Mouse (Mus musculus) ES-E14 (cell line): ENCODE measurements at regions not wholly inside any gene's neighbourhood (a gene's known extent, or its start where the extent isn't known, plus 50 kb on each side); places are given as distances from the start of the nearest gene placed in this dataset.

Experiments
- DNase-seq: peaks from one replicate; pipeline ENCODE4 v3.0.0-alpha.2; 2013; ENCODE audit warnings: low read depth, low spot score
- H3K27ac ChIP-seq: 2 replicates; pipeline ENCODE4 v1.5.1; 2012; ENCODE audit warnings: low read depth, mild to moderate bottlenecking, low read length, moderate library complexity, mixed read lengths; ENCODE audit not compliant: poor library complexity, insufficient read depth, severe bottlenecking
- H3K36me3 ChIP-seq: 2 replicates; pipeline ENCODE4 v1.6.1; 2012; ENCODE audit warnings: mild to moderate bottlenecking, low read length, moderate library complexity, mixed read lengths; ENCODE audit not compliant: control insufficient read depth, poor library complexity, insufficient read depth, severe bottlenecking
- H3K4me1 ChIP-seq, 2 experiments: fragments of 150-350 bp in 1 of 2; sonication (generic) in 1 of 2; 2 replicates each; pipeline ENCODE4 v1.6.1; 2012; ENCODE audit warnings: low read length in 2 of 2, mild to moderate bottlenecking in 1 of 2, mixed read lengths in 1 of 2; ENCODE audit not compliant: control insufficient read depth in 2 of 2, insufficient read depth in 2 of 2, poor library complexity in 1 of 2
- H3K4me3 ChIP-seq, 2 experiments: fragments of 150-350 bp in 1 of 2; sonication (generic) in 1 of 2; 2 replicates each; pipeline ENCODE4 v1.5.1; 2012; ENCODE audit warnings: low read length in 2 of 2, low read depth in 1 of 2, mild to moderate bottlenecking in 1 of 2, mixed read lengths in 1 of 2; ENCODE audit not compliant: insufficient read depth in 1 of 2, poor library complexity in 1 of 2, severe bottlenecking in 1 of 2
- H3K9ac ChIP-seq: 2 replicates; pipeline ENCODE4 v1.6.1; 2012; ENCODE audit warnings: low read depth, mild to moderate bottlenecking, low read length, mixed read lengths; ENCODE audit not compliant: poor library complexity, insufficient read depth, severe bottlenecking
- H3K9me3 ChIP-seq: fragments of 150-350 bp; sonication (generic); 2 replicates; pipeline ENCODE4 v1.6.1; 2012; ENCODE audit warnings: low read depth, mild to moderate bottlenecking, low read length; ENCODE audit not compliant: control insufficient read depth, insufficient read depth
- CHD2 ChIP-seq: IDR thresholded peaks from 2 replicates; pipeline ENCODE4 v1.6.1; 2014; ENCODE audit warnings: mild to moderate bottlenecking, low read depth, low read length, inconsistent platforms
- HCFC1 ChIP-seq: IDR thresholded peaks from 2 replicates; pipeline ENCODE4 v1.6.1; 2012; ENCODE audit warnings: low read length, inconsistent platforms, borderline replicate concordance; ENCODE audit not compliant: insufficient read depth
- MAFK ChIP-seq: IDR thresholded peaks from 2 replicates; pipeline ENCODE4 v1.6.1; 2014; ENCODE audit warnings: mild to moderate bottlenecking, low read depth, low read length, inconsistent platforms; ENCODE audit not compliant: insufficient read depth
- ZC3H11A ChIP-seq: IDR thresholded peaks from 2 replicates; pipeline ENCODE4 v1.6.1; 2012; ENCODE audit warnings: low read depth, mild to moderate bottlenecking, inconsistent platforms, low read length, borderline replicate concordance
- ZNF384 ChIP-seq: IDR thresholded peaks from 2 replicates; pipeline ENCODE4 v1.6.1; 2012; ENCODE audit warnings: low read depth, low read length, inconsistent platforms
- in situ Hi-C, 2 experiments: fragments of 600-800 bp; cut with MboI; formaldehyde crosslinking; loops; one replicate each; pipeline ENCODE4 v1.15.1; 2025; ENCODE audit warnings: low sequenced_read_pairs in 2 of 2, inconsistent platforms in 1 of 2; ENCODE audit not compliant: unreplicated experiment in 2 of 2

DNA sequence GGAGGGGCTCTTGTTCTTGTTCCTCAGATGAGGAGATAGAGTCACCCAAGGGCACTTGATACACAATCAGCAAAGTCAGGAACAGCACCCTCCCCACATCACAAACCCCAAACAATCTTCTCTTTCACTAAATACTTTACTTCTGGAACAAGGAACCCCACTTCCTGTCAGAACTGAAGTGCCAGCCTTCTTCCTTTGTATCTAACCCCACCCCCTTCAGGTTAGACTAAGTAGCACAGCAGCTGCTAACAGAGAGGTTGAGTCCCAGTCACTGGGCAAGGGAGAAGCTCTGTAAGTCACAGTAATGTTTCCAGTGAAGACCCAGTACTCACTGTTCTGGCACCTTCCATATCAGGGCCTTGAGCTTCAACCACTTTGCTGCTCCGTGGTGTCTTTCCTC is 131.9 kb downstream of the Cct6b start:
- H3K27ac ChIP-seq, result no peak overlapping the region
- DNase-seq, result no peak
- peaks cover 0 to 15% of the 10 kb centered on the region in 2 experiments; a peak in 2 of 4 replicates for H3K4me1 ChIP-seq
- H3K36me3 ChIP-seq, result no peaks in the 10 kb centered on the region
- H3K9me3 ChIP-seq, result no peaks in the 10 kb centered on the region
- H3K9ac ChIP-seq, result no peak overlapping the region
- in situ Hi-C loops, result no loop called here
- H3K4me3 ChIP-seq, result no peak overlapping the region
- no peak for TF ChIP-seq HCFC1
- no peak for TF ChIP-seq MAFK

DNA sequence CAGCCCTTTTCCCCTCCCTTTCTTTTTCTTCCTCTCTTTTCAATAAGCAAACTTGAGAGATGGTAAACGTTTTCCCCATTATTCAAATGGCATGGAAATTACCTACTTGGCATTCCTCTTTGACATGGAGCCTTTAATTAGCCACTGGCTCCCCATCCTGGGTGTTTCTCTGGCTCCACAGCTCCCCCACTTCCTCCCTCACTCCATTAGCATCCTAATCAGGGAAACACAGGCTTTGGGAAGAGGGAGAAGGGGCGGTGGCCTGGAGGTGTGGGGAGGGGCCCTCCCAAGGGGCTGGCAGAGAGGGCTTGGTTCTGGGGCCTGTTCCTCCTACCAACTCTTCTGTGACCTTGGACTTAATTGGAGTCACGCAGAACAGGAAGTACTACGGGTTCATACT is 132.7 kb downstream of the Cct6b start:
- DNase-seq, result no peak
- H3K4me1 ChIP-seq, result peaks cover 0 to 15% of the 10 kb centered on the region in 2 experiments; a peak in 2 of 4 replicates
- H3K9ac ChIP-seq, result no peak overlapping the region
- H3K4me3 ChIP-seq, result no peak overlapping the region
- no peak for TF ChIP-seq HCFC1
- no peak for TF ChIP-seq ZC3H11A
- TF ChIP-seq CHD2, result no peak
- no peak for TF ChIP-seq MAFK
- no peak for TF ChIP-seq ZNF384
- no peak overlapping the region for H3K27ac ChIP-seq
- no peaks in the 10 kb centered on the region for H3K9me3 ChIP-seq
- in situ Hi-C loops, result no loop called here
- no peaks in the 10 kb centered on the region for H3K36me3 ChIP-seq

- TF ChIP-seq CHD2 (no peak), ZNF384 (no peak), HCFC1 (no peak), MAFK (no peak), ZC3H11A (no peak)
- no peaks in the 10 kb centered on the region for H3K9me3 ChIP-seq
- H3K27ac ChIP-seq, result no peak overlapping the region
- in situ Hi-C loops, result no loop called here
- no peak overlapping the region for H3K9ac ChIP-seq
- no peak overlapping the region for H3K4me3 ChIP-seq
- H3K4me1 ChIP-seq, result peaks cover 0 to 6% of the 10 kb centered on the region in 2 experiments; a peak in 2 of 4 replicates
- H3K36me3 ChIP-seq, result no peaks in the 10 kb centered on the region
- DNase-seq, result no peak
These were observed 137.5 kb downstream of the Cct6b start for GRCm38 (mm10) chr11:82626501-82627111.

DNA sequence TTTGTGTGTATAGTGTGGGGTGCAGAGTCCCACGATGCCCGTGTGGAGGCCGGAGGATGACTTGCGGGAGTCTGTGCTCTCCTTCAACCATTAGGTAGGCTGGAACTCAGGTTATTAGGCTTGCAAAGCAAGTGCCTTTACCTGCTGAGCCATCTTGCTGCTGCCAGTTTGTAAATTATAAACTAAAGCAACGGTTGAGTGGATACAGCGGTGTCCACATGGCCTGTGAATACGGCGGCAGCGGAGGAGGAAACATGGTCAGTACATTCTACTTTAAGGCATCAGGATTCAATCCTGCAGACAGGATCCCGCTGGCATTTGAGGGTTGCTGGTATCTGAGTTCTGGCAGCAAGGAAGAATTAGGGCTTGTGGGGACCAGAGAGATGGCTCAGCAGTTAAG is 143.1 kb downstream of the Cct6b start:
- H3K36me3 ChIP-seq, result no peaks in the 10 kb centered on the region
- no peak overlapping the region for H3K4me3 ChIP-seq
- H3K9ac ChIP-seq, result no peak overlapping the region
- H3K9me3 ChIP-seq, result no peaks in the 10 kb centered on the region
- no peaks in the 10 kb centered on the region for H3K4me1 ChIP-seq
- no peak overlapping the region for H3K27ac ChIP-seq
- DNase-seq, result no peak
- TF ChIP-seq ZC3H11A (no peak), ZNF384 (no peak), HCFC1 (no peak), CHD2 (no peak), MAFK (no peak)
- in situ Hi-C loops, result no loop called here

GRCm38 (mm10) chr11:82619418-82619817 is 144.7 kb downstream of the Cct6b start:
- in situ Hi-C loops, result no loop called here
- Histone ChIP-seq H3K9me3 (no peaks in the 10 kb centered on the region), H3K4me3 (no peak overlapping the region), H3K27ac (no peak overlapping the region), H3K4me1 (no peaks in the 10 kb centered on the region), H3K9ac (no peak overlapping the region), H3K36me3 (no peaks in the 10 kb centered on the region)
- DNase-seq, result no peak
- TF ChIP-seq HCFC1, result no peak
- no peak for TF ChIP-seq MAFK
- no peak for TF ChIP-seq ZC3H11A
